Mouse (Mus musculus): ENCODE measurements around the gene Olfr1373.
"Not testable (repeated sequence)": the region's sequence is repeated elsewhere in the genome, so short reads cannot be mapped to it uniquely, and the experiment has no call there.

Olfr1373 gene

DNA sequence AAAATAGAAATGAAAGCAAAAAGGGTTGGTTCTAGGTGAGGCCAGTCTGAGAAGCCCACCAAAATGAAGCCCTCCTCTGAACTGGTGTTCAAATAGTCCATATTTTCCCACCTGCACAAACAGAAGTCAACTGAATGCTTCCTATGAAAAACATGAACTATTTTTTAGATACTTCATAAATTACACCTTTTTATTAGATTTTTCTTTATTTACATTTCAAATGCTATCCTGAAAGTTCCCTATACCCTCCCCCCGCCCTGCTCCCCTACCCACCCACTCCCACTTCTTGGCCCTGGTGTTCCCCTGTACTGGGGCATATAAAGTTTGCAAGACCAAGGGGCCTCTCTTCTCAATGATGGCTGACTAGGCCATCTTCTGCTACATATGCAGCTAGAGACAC lies at the start of gene Olfr1373:
TSS of gene Olfr1373 (minus strand) at position 101 of the 400 bp plus-strand sequence.
- in situ Hi-C loops (cut with MboI, MseI) = loop anchor here (5.0 kb wide), 1 partner anchor 77 kb away; no protein-coding TSS in a partner anchor

DNA sequence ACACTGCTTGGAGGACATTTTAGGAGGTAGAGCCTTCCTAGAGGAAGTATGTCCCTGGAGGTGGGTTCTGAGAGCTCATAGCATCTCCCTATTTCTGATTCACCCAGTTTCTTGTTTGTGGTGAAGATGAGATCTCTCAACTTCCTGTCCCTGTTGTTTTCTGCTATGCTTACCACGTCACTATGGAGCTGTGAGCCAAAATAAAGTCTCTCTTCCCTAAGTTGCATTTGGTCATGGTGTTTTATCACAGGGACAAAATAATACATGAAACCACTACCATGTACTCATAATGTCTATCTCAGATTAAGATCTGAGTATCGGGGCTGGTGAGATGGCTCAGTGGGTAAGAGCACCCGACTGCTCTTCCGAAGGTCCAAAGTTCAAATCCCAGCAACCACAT lies 35.3 kb upstream of the Olfr1373 start:
- in situ Hi-C loops (cut with MboI, MseI) = loop anchor here (5.0 to 25.0 kb wide), 2 partner anchors 457 to 998 kb away; no protein-coding TSS in a partner anchor

DNA sequence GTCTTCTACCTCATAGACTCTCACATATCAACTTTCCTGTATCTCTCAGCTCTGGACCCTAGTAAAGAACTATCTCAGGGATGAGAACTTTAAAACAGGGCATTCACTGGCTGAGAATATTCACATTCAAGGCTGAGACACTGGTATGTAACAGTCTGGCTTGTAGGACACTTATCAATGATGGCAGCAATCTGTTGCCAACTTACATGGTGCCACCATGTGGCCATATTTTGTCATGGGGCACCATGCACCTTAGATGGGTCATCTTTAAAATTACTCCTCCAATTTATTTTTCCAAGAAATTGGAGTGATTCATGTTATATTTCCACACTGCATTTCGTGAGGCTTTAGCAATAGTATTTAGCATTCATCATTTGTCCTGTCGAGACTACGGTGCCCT lies 34.6 kb upstream of the Olfr1373 start:
- in situ Hi-C loops (cut with MboI, MseI) = loop anchor here (5.0 to 25.0 kb wide), 3 partner anchors 315 to 998 kb away; no protein-coding TSS in a partner anchor

DNA sequence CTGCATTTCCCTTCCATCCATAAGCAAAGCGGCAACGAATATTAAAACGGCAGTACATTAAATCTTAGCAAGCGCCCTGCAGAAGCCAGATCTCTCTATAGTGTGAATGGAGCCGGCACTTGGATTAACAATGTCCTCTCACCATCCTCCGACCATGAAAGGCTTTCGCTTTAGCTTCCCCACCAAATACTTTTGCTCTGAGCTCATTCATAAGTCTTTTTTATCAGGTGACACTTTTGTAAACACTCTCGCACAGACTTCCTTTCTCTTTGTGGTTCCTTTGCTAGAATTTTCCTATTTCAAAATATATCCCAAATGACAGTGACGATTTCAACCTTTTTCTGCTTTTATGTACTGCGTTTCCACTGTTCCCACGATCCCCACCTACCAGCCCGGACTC lies 23.1 kb upstream of the Olfr1373 start:
- in situ Hi-C loops (cut with MboI, MseI) = no loop called here

DNA sequence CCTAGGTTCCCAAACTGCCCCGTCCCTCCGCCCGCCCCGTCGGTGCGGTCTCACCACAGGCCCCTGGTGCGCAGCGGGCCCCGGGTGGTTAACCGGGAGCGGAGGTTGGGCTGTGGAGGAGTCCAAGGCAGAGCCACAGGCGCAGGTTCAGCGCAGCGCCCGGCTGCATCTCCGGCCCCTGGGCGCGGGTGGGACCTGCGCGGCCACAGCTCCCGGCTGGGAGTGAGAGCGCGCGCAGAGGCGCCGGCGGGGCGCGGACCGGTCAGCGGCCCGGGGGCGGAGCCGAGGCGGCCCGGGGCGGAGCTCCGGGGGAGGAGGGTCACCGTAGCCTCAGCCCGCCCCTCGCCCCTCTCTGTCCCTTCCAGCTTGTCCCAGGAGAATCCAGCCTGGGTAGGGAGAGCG lies 22.6 kb upstream of the Olfr1373 start:
- in situ Hi-C loops (cut with MboI, MseI) = not testable (repeated sequence)

DNA sequence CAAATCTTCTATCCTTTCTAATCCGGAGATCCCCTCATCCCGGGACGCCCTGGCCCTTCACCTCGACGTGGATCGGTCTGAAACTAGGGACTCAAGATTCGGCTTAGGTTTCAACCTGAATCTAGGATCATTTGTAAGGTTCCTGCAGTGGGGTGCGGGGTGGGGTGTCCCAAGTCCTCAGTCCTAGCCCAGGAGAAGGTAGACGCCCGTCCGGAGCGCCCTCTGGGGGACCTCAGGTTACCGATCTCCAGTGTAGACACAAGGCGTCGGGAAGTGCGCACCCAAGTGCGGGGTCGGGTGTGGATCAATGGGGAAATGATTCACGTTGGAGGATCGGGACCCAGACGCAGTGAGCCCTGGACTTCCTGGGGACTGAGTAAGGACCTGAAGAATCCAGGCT lies 21.8 kb upstream of the Olfr1373 start:
- in situ Hi-C loops (cut with MboI, MseI) = no loop called here

DNA sequence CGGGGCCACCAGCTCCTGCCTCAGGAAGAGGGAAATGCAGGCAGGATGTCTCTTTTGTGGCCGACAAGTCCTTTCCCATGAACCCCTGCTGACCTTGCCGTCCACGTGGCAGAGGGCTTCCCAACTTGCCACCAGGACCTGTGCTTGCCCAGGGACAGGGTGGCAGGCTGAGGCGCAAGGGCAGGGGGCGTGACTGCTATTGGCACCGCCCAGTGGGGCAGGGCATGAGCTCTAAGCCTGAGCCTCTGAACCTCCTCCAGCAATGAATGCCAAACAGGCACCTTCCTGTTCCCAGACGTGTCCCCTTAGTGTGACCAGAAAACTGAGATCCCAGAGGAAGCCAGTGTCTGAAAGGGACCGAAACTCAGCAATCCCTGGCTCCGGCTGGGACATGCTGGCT lies 18.6 kb upstream of the Olfr1373 start:
- in situ Hi-C loops (cut with MboI, MseI) = no loop called here

DNA sequence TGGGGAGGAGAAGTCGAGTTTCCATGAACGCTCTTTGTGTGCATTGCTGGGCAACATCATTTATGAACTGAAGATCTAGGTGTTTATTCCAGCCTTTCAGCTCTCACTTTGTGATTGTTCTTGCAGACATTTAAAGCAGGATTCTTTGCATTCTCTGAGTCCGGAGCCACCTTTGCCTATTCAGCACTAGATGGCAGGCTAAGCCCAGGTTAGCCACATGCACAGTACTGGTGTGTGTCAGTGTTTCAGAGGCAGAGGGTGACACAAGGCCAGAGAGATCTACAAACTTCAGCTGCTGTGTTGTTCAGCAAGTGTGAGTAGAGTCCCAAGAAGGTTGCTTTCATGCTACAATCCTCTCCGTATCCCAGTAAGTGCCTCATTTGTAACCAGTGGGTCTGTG lies 1.7 kb downstream of the Olfr1373 start:
- in situ Hi-C loops (cut with MboI, MseI) = not testable (repeated sequence)

DNA sequence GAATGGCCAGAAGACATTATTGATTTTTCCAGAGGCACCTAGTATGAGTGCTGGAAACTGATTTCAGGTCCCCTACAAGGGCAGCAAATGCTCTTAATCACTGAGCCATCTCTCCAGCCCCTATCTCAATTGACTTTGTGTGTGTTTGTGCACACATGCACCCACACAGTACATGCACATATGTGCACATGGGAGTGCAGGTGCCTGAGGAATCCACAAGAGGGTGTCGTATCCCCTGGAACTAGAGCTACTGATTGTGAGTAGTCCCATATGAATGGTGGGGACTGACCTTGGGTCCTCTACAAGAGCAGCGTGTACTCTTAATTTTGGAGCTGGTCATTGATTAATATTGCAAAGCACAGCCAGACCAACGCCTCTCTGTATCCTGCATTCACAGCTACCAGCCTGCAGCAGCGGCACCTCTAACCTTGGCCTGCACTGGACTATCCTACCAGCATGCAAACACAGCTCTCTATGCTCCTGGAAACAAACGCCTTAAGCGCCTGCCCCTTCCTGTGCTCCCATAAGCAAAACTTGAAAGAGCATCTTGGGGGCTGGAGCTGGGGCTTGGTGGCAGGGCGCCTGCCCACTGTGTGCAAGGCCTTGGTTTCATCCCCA lies 14.8 kb downstream of the Olfr1373 start:
- in situ Hi-C loops (cut with MboI, MseI) = no loop called here

DNA sequence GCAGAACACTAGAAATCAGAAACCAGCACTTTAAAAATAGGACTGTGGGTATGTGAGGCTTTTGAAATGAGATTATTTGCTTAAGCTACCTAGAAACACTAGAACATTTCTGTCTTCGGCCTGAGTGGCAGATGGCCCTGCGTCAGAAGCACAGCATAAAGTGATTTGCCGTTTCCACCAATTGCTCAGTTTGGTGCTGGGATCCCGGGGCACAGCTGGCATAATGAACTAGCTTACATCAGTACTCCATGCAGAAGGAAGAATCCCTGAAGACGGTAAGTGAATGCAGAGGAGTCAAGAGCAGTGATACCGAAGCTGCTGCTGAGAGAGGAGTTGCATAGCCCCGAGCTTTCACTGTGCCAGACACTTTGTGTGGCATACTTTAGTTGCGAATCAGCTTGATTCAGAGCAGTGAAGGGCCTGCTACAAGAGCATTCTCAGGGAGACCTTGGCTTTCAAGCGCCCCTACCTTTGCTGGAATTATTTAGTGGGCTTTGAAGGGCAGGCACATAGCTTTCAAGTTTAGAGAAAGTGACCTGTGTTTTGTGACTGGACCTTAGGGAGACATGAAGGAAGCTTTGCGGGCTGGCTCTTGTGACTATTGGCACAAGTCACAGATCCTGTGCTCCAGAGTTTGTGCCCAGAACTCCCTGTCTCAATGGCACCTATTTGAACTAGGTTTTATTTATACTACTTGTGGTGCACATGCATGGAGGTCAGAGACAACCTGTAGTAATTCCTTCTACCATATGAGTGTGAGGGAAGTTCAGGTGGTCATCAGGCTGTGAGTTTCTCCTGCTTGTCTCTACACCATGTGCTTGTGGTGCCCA lies 15.5 kb downstream of the Olfr1373 start:
- in situ Hi-C loops (cut with MboI, MseI) = no loop called here

DNA sequence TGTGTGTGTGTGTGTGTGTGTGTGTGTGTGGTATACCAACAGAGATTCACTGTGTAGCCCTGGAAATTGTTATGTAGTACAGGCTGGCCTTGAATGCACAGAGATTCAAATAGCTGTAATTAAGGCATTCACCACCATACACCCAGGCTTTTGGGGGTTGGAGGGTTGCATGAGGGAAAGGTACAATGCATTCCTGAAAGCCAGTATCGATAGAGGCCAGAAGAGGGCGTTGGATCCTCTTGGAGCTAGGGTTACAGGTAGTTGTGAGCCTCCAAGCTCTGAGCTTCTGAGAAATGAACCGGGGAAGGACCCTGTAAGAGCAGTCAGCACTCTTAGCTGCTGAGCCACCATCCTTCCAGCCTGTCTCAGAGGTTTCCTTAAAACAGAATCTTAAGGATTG lies 16.2 kb downstream of the Olfr1373 start:
- in situ Hi-C loops (cut with MboI, MseI) = no loop called here

DNA sequence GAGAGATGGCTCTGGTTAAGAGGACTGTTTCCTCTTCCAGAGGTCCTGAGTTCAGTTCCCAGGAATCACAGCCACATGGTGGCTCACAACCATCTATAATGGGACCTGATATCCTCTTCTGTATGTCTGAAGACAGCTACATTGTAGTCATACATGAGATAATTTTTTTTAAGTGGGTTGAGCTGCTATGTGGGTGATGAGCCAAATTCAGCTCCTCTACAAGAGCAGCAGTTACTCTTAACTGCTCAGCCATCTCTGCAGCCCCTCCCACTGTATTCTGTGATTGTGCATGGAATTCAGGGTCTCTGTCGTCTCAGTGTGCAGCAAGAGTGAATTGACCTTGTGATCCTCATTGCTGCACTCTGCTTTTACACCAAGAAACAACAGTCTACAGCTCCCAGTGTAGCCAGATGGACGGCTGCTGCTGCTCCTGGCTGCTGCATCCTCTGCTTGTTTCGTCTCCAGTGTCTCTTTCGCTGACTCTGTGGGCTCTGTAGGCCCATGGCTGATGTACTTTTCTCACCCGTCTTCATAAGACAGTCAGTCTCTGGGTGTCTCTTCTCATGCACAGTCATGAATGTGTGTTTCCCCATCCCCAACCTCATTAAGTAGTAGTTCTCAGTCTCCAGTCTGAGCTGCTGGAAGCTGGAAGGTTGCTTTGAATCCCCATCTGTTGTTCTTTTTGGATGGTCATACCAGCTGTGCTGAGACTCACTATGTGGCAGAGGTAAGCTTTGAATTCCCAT lies 16.8 kb downstream of the Olfr1373 start:
- in situ Hi-C loops (cut with MboI, MseI) = no loop called here

DNA sequence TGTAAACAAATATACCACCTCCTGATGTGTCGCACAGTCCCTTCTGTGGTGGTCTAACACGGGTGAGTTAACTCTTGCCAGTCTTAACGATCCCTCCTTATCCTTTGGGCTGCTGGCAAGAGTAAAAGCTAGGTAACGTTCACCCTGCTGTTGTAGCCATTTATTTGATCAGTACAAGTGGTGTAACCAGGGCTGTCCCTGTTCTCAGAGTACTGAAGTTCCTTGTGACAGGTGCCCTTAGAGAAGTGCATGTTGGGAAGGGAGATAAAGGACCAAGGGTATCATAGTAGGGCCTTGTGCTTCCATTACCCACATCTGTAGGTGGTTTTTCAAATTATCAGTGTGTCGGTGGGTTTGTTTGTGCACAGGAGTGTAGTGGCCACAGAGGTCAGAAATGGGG lies 17.6 kb downstream of the Olfr1373 start:
- in situ Hi-C loops (cut with MboI, MseI) = no loop called here

DNA sequence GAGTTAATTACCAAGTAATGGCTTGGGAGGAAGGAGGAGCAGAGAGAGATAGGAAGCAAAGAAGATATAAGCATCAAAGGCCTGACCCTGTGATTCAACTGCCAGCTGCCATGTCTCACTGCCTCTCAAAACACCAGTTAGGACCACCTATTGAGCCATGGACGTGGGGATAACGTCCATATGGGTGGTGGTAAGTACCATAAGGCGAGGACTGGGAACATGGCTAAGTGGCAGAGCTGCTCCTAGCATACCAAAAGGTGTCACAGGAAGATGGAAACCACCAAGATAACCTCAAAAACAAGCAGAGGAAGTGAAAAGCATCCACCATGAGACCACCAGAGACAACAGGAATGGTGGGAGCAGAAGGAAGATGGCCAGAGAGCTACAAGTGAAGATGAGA lies 18.2 kb downstream of the Olfr1373 start:
- in situ Hi-C loops (cut with MboI, MseI) = no loop called here

DNA sequence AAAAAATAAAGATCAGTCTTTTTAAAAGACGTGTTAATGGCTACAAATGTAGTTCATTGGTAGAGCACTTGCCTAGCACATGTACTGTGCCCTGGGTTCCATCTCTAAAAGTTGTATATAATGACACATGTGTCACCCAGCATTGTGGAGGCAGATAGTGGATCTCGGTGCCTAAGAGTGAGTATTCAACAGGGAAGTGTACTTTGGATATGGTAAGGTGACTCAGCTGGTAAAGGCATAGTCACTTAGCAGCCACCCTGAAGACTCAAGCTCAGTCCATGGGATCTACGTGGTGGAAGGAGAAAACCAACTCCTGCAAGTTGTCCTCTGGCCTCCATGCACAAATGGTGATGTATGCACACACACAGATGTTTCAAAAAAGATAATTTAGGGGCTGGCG lies 20.9 kb downstream of the Olfr1373 start:
- in situ Hi-C loops (cut with MboI, MseI) = no loop called here

DNA sequence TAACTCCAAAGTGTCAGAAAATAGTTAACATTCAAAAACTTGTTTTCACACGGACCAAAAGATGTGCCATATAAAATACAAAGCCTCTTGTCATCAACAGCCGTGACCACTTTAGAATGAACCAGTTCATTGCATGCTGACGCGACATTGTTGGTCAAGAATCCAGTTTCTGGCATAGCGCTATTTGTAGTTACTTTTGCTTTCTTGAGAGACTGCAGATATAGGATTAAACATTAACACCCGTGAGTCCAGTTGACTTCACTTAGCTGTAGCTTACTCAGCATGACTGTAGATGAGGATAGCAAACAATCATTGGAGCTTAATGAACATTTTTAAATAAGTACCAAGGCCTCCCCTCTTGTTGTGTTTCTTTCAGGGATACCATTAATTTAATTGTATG lies 23.3 kb downstream of the Olfr1373 start:
- in situ Hi-C loops (cut with MboI, MseI) = no loop called here

DNA sequence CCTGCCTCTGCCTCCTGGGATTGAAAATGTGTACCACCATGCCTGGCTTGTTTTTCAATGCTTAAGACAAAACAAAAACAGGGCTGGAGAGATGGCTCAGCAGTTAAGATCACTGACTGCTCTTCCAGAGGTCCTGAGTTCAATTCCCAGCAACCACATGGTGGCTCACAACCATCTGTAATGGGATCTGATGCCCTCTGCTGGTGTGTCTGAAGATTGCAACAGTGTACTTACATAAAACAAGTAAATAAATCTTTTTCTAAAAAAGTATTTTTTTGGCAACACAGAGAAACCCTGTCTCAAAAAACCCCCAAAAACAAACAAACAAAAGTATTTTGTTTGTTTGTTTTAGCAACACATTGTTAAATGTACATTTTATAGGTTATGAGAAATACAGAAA lies 24.9 kb downstream of the Olfr1373 start:
- in situ Hi-C loops (cut with MboI, MseI) = not testable (repeated sequence)

DNA sequence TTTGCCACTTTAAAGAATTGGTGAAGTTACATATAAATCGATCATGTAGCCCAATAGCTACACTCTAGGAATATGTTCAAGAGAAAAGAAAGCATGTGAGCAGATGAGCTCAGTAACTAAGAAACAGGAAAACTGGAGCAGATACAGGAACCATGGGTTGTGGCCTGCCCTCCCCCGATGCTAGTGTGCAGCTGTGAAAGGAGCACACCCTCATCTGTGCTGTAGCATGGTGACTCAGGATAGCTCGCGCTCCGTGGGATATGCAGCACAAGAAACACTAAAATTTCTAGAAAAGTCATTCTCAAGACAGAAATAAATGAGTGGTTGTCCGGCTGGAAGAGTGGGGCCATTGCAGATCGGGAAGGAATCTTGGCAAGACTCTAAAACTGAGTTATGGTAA lies 28.2 kb downstream of the Olfr1373 start:
- in situ Hi-C loops (cut with MboI, MseI) = loop anchor here (5.0 kb wide), 1 partner anchor 60 kb away; no protein-coding TSS in a partner anchor

DNA sequence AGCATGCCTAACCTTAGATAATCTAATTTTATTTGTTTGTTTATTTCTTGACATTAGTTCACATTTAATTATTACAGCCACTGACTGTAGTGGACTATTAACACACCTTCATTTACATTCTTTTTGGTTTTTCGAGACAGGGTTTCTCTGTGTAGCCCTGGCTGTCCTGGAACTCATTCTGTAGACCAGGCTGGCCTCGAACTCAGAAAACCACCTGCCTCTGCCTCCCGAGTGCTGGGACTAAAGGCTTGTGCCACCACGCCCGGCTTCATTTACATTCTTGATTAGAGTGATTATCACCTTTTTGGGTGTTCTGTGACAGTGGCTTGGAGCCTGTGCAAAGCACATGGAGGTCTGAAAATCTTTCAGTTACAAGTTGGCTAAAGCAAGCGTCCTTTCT lies 29.2 kb downstream of the Olfr1373 start:
- in situ Hi-C loops (cut with MboI, MseI) = loop anchor here (5.0 kb wide), 1 partner anchor 59 kb away; no protein-coding TSS in a partner anchor

DNA sequence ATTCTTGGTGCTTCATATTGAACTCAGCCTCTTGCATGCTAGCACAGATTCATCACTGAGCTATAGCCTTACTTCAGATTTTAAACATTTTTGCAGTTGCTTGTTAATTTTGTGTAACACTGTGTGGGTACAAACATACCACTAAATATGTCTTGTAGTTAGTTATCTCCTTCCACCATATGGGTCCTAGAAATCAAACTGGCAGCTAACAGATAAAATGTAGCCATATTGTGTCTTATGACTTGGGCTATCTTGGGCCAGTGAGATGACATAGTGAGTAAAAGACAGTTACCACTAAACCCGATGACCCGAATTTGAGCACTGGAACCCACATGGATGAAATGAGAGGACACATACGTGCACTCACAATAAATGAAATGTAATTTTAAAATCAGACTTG lies 29.8 kb downstream of the Olfr1373 start:
- in situ Hi-C loops (cut with MboI, MseI) = loop anchor here (5.0 kb wide), 1 partner anchor 58 kb away; no protein-coding TSS in a partner anchor

DNA sequence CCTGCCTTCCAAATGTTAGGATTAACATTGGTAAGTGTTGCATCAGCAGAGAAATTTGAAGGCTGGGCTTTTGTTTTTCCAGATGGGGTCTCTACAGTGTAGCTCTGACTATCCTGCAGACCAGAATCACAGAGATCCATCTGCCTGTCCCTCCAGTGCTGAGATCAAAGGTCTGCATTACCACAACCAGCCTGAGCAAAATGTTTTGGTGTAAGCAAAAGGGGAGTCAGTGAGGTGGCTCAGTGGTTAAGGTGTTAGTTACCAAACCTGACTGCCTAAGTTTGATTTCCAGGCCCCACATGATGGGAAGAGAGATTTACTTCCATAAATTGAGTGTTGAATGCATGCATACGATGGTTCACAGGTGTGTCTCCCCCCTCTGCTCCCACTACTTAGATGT lies 35.9 kb downstream of the Olfr1373 start:
- in situ Hi-C loops (cut with MboI, MseI) = no loop called here

DNA sequence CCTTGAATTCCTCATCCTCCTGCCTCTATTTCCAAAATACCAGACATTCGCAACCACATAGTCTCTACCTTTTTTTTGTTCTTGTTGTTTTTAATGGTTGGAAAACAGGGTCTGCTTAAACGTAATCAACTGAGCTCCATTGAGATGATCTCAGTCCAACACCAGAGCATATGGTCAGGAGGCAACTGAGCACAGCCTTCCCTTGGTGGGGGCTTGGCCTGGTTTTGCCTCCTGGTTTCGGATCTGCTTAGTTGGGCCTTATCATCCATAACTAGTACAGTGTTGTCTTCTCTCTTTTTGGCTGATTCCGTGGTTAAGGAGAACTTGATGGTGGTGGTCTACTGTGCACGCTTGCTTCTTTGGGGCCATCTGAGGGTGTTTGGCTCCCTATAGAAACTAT lies 36.5 kb downstream of the Olfr1373 start:
- in situ Hi-C loops (cut with MboI, MseI) = no loop called here
